Mouse (Mus musculus): ENCODE measurements around the gene Mat2a. TPM values are rescaled to one million over a fixed set of nuclear protein-coding genes. Genes with fewer than 3 reads are reported as not detected.

The Mat2a gene
- polyA plus RNA-seq, 1 experiment from 2014 or later = 449 TPM

DNA sequence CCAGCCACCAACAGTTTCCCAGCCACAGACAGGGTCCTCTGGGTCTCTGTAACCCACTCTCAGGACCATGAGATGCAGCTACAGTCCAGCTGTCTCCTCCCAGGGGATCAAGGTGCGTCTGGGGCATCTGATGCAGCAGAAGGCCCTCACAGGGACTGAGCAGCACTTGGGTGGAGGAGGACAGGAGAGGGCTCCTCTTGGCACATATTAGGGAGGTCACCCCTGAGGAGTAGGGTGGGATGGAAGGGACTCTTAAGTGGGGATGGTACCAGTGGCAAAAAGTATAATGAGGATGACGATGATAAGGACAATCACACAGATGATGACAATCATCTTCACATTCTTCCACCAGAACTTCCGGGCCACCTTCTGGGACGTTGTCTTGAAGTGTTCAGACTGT lies 54.1 kb downstream of the Mat2a start:
- Histone ChIP-seq H3K27me3 (ENCODE audit: control insufficient read depth, insufficient read depth, low read length) (peaks cover 9% of the 10 kb centered on the region; the same call in 1 of the 2 replicates), H3K9ac (ENCODE audit: low read length) (no peak overlapping the region), H3K27ac (ENCODE audit: low read depth, low read length) (no peak overlapping the region), H3K4me1 (ENCODE audit: control insufficient read depth, insufficient read depth, low read length) (peaks cover 8% of the 10 kb centered on the region; the same call in 1 of the 2 replicates), H3K9me3 (ENCODE audit: control insufficient read depth, low read length) (no peaks in the 10 kb centered on the region), H3K36me3 (ENCODE audit: control insufficient read depth, insufficient read depth, low read length) (no peaks in the 10 kb centered on the region), H3K4me3 (ENCODE audit: low read depth, low read length) (no peak overlapping the region), H3K4me2 (ENCODE audit: low read depth) (no peak overlapping the region)
- ATAC-seq (ENCODE audit: insufficient read depth, low FRiP score, low TSS enrichment) (no peak), DNase-seq (ENCODE audit: low spot score) (no peak)
- 85% methylated on average over 4 of the region's 4 CpGs for WGBS

DNA sequence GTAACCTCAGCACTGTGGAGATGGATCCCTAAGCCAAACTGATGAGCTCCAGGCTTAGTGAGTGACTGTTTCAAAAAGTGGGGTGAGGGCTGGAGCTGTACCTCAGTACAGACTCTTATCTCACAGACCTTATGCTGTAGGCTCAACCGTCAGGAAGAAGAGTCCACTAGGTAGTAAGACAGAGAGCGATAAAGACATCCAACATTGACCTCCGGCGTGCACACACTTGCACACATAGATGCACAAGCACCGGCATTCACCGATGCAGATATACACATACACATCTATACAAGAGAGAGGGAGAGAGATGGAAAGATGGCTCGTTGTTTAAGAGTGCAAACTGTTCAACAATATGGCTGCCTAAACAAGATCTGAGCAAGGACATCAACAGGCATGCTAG lies 55.4 kb downstream of the Mat2a start:
- ATAC-seq (ENCODE audit: insufficient read depth, low FRiP score, low TSS enrichment) (no peak), DNase-seq (ENCODE audit: low spot score) (no peak)
- H3K4me1 ChIP-seq (ENCODE audit: control insufficient read depth, insufficient read depth, low read length) = peaks cover 4% of the 10 kb centered on the region; the same call in 1 of the 2 replicates
- H3K4me3 ChIP-seq (ENCODE audit: low read depth, low read length) = no peak overlapping the region
- H3K4me2 ChIP-seq (ENCODE audit: low read depth) = no peak overlapping the region
- no peaks in the 10 kb centered on the region for H3K36me3 ChIP-seq (ENCODE audit: control insufficient read depth, insufficient read depth, low read length)
- H3K27me3 ChIP-seq (ENCODE audit: control insufficient read depth, insufficient read depth, low read length) = peaks cover 13% of the 10 kb centered on the region; the same call in 1 of the 2 replicates
- H3K9me3 ChIP-seq (ENCODE audit: control insufficient read depth, low read length) = no peaks in the 10 kb centered on the region
- no peak overlapping the region for H3K9ac ChIP-seq (ENCODE audit: low read length)
- H3K27ac ChIP-seq (ENCODE audit: low read depth, low read length) = no peak overlapping the region
- 96% methylated on average over 7 of the region's 7 CpGs for WGBS

DNA sequence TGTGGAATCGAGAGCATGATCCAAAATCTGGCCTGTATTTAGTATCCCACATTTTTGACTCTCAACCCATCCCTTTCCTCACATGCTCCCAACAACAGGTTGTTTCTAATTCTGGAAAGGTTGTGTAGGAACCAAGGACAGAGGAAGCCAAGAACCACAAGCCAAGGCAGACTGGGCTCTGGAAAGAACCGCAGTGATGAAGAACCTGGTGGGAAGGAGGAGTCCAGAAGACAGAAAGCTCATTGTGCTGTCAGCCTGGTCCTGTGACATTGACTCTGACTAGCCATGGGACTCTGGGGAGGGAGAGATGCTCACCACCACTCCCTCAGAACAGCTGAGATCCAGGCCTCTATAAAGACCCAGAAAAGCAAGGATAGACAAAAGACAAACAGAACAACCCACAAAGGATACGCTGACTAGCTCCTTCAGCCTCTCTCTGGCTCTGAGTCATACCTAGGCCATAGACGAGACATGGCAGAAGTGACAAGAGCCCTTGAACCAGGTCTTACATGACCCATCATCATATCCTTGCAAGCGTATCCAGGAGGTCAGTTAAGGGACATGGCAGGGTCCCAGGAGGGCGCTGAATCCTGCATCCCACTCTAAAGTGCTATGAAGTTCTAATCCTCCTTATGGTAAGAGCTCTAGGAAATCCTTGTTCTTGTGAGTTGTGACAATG lies 56.1 kb downstream of the Mat2a start:
- H3K4me3 ChIP-seq (ENCODE audit: low read depth, low read length) = no peak overlapping the region
- H3K27me3 ChIP-seq (ENCODE audit: control insufficient read depth, insufficient read depth, low read length) = peaks cover 15% of the 10 kb centered on the region; the same call in 1 of the 2 replicates
- H3K4me1 ChIP-seq (ENCODE audit: control insufficient read depth, insufficient read depth, low read length) = peaks cover 4% of the 10 kb centered on the region; the same call in 1 of the 2 replicates
- H3K9ac ChIP-seq (ENCODE audit: low read length) = no peak overlapping the region
- no peak overlapping the region for H3K4me2 ChIP-seq (ENCODE audit: low read depth)
- ATAC-seq (ENCODE audit: insufficient read depth, low FRiP score, low TSS enrichment) (no peak), DNase-seq (ENCODE audit: low spot score) (no peak)
- WGBS = 82% methylated on average over 6 of the region's 6 CpGs
- no peak overlapping the region for H3K27ac ChIP-seq (ENCODE audit: low read depth, low read length)
- no peaks in the 10 kb centered on the region for H3K36me3 ChIP-seq (ENCODE audit: control insufficient read depth, insufficient read depth, low read length)
- no peaks in the 10 kb centered on the region for H3K9me3 ChIP-seq (ENCODE audit: control insufficient read depth, low read length)

Other genes with a start within 250 kb of the Mat2a start
- 8.5 and 9.4 TPM in 2 replicates for gene Atoh8, start 204.0 kb downstream of the Mat2a start, polyA plus RNA-seq (2014; fragmentation: Nextera tagmentation; extraction: Ambion mirVana)
- gene Sftpb, start 134.9 kb downstream of the Mat2a start, polyA plus RNA-seq (2014; fragmentation: Nextera tagmentation; extraction: Ambion mirVana) = not detected in 2 replicates
- 95.7 and 104 TPM in 2 replicates for gene Usp39, start 94.4 kb downstream of the Mat2a start, polyA plus RNA-seq (2014; fragmentation: Nextera tagmentation; extraction: Ambion mirVana)
- gene 0610030E20Rik, start 92.2 kb downstream of the Mat2a start, polyA plus RNA-seq (2014; fragmentation: Nextera tagmentation; extraction: Ambion mirVana) = 17.4 TPM in 2 replicates
- gene Tmem150a, start 84.1 kb downstream of the Mat2a start, polyA plus RNA-seq (2014; fragmentation: Nextera tagmentation; extraction: Ambion mirVana) = 9.3 and 12.4 TPM in 2 replicates
- 106 and 114 TPM in 2 replicates for gene Rnf181, start 72.6 kb downstream of the Mat2a start, polyA plus RNA-seq (2014; fragmentation: Nextera tagmentation; extraction: Ambion mirVana)
- gene Vamp5, start 59.1 kb downstream of the Mat2a start, polyA plus RNA-seq (2014; fragmentation: Nextera tagmentation; extraction: Ambion mirVana) = 13.4 and 16.3 TPM in 2 replicates
- gene Vamp8, start 48.9 kb downstream of the Mat2a start, polyA plus RNA-seq (2014; fragmentation: Nextera tagmentation; extraction: Ambion mirVana) = 38.5 and 45.2 TPM in 2 replicates
- 11.2 and 14.7 TPM in 2 replicates for gene Ggcx, start 25.2 kb downstream of the Mat2a start, polyA plus RNA-seq (2014; fragmentation: Nextera tagmentation; extraction: Ambion mirVana)
- not detected in 2 replicates for gene Sh2d6, start 82.1 kb upstream of the Mat2a start, polyA plus RNA-seq (2014; fragmentation: Nextera tagmentation; extraction: Ambion mirVana)
- gene Capg, start 104.8 kb upstream of the Mat2a start, polyA plus RNA-seq (2014; fragmentation: Nextera tagmentation; extraction: Ambion mirVana) = 10.1 and 10.2 TPM in 2 replicates
- 16.5 and 17.0 TPM in 2 replicates for gene Elmod3, start 158.9 kb upstream of the Mat2a start, polyA plus RNA-seq (2014; fragmentation: Nextera tagmentation; extraction: Ambion mirVana)
- gene Retsat, start 158.9 kb upstream of the Mat2a start, polyA plus RNA-seq (2014; fragmentation: Nextera tagmentation; extraction: Ambion mirVana) = 7.1 and 7.7 TPM in 2 replicates
- 43.3 and 44.1 TPM in 2 replicates for gene Tgoln1, start 177.4 kb upstream of the Mat2a start, polyA plus RNA-seq (2014; fragmentation: Nextera tagmentation; extraction: Ambion mirVana)

All from neural tube, embryonic 11.5 days (tissue).